Mouse (Mus musculus): ENCODE measurements around the gene Smim26.

Smim26 gene

GRCm38 (mm10) chr2:144637671-144638395 lies 44.0 kb downstream of the Smim26 start:
- no peak for DNase-seq

GRCm38 (mm10) chr2:144638719-144639118 lies 44.9 kb downstream of the Smim26 start:
- DNase-seq: peak; percentile 45 to 63

GRCm38 (mm10) chr2:144640101-144640500 lies 46.2 kb downstream of the Smim26 start:
- DNase-seq: no peak

DNA sequence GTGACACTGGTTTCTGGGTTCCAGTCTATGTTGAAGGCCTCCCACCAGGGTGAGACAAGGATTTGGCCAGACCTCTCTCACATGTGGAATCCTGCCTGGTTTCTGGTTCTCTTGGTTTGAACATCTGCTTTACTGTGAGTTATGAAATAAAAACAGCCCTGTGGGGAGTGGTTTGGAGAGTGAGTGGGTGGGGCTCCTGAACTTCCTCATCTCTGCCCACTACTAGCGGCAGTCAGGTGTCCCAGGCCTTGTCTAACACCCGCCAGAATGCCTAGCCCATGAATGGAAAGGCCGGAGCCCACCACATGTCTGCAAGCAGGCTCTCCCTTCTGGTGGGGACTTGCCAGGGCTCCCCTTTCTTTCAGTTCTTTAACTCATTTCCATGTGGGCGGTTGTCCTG lies 48.1 kb downstream of the Smim26 start:
- no peak for DNase-seq
